Mouse (Mus musculus): ENCODE data around the gene Jmjd8.

Gene Jmjd8

GRCm38 (mm10) chr17:25808789-25809605 is 19.7 kb upstream of the Jmjd8 start, which contains the start of gene Fbxl16:
TSS of gene Fbxl16 (plus strand) at chr17:25809085.
- DNase-seq (ENCODE audit: low spot score in 2 of 2) = peak; percentile 86 to 87

- no peak for DNase-seq (ENCODE audit: low spot score in 2 of 2)
Measured at GRCm38 (mm10) chr17:25809606-25810340, 18.9 kb upstream of the Jmjd8 start.

GRCm38 (mm10) chr17:25810890-25811289 is 17.8 kb upstream of the Jmjd8 start:
- no peak for DNase-seq (ENCODE audit: low spot score in 2 of 2)

GRCm38 (mm10) chr17:25813471-25813870 is 15.2 kb upstream of the Jmjd8 start:
- peak; percentile 68 to 71 for DNase-seq (ENCODE audit: low spot score in 2 of 2)

GRCm38 (mm10) chr17:25817662-25818061 is 11.0 kb upstream of the Jmjd8 start:
- no peak for DNase-seq (ENCODE audit: low spot score in 2 of 2)

- no peak for DNase-seq (ENCODE audit: low spot score in 2 of 2)
Measured at GRCm38 (mm10) chr17:25818851-25819780, 9.6 kb upstream of the Jmjd8 start.

- DNase-seq (ENCODE audit: low spot score in 2 of 2) = peak; percentile 49 to 73
Measured at GRCm38 (mm10) chr17:25823452-25823851, 5.2 kb upstream of the Jmjd8 start, which contains the start of gene Wdr24. TSS of gene Wdr24 (plus strand) at chr17:25823627.

GRCm38 (mm10) chr17:25824362-25825142 is 4.1 kb upstream of the Jmjd8 start:
- DNase-seq (ENCODE audit: low spot score in 2 of 2) = no peak

- no peak for DNase-seq (ENCODE audit: low spot score in 2 of 2)
Measured at GRCm38 (mm10) chr17:25825311-25825710, 3.4 kb upstream of the Jmjd8 start.

GRCm38 (mm10) chr17:25825984-25826570 is 2.6 kb upstream of the Jmjd8 start:
- no peak for DNase-seq (ENCODE audit: low spot score in 2 of 2)

GRCm38 (mm10) chr17:25827011-25827410 is 1.7 kb upstream of the Jmjd8 start:
- DNase-seq (ENCODE audit: low spot score in 2 of 2) = no peak

GRCm38 (mm10) chr17:25827546-25828222 is 983 bp upstream of the Jmjd8 start:
- DNase-seq (ENCODE audit: low spot score in 2 of 2) = no peak

GRCm38 (mm10) chr17:25828223-25828594 is 458 bp upstream of the Jmjd8 start:
- peak in 1 of 2 experiments; percentile 31 for DNase-seq (ENCODE audit: low spot score in 2 of 2)

GRCm38 (mm10) chr17:25829558-25830017 is 921 bp downstream of the Jmjd8 start:
- DNase-seq (ENCODE audit: low spot score in 2 of 2) = peak in 1 of 2 experiments; percentile 22

GRCm38 (mm10) chr17:25830200-25830753 is 1.6 kb downstream of the Jmjd8 start:
- no peak for DNase-seq (ENCODE audit: low spot score in 2 of 2)

- no peak for DNase-seq (ENCODE audit: low spot score in 2 of 2)
Measured at GRCm38 (mm10) chr17:25830806-25831431, 2.3 kb downstream of the Jmjd8 start.

GRCm38 (mm10) chr17:25831451-25832281 is 3.0 kb downstream of the Jmjd8 start:
- DNase-seq (ENCODE audit: low spot score in 2 of 2) = peak in 1 of 2 experiments; percentile 33
